Mouse (Mus musculus) stomach, postnatal 0 days (tissue): ENCODE measurements around the gene Il1r1.

Experiments used
- CTCF ChIP-seq: IDR thresholded peaks from 2 replicates; pipeline ENCODE4 v1.5.1; 2016; ENCODE audit warnings: antibody characterized with exemption, low read depth, mild to moderate bottlenecking, moderate library complexity
- EP300 ChIP-seq: optimal IDR thresholded peaks from 2 replicates; pipeline ENCODE3; 2016; ENCODE audit warnings: antibody characterized with exemption

DNA sequence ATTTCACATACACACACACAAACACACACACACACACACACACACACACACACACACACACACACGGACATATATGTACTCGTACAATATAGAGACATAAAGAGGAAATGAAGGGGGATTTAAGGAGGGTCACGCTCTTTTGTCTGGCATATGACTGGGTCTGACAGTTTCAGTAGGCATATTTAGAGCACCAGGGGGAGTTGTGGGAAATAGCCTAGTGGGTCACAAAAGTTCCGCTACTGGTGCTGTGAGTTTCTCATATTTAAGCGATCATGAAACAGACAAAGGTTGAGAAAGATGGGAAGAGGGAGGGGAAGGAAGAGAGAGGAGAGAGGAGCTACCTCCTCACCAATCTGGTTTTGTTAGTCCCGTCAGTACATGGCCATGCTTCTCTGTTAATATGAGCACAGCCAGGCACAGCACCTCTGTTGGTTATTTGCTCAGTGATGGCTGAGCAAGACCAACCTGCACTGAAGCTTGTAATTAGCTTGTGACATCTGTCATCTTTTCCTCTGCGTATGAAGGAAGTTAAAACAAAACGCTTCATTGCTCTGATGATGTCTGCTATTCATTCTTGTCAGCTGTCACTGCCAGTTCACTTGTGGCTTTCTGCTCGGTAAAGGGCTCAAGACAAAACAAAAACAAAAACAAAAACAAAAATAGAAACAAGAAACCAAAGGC, 37.7 kb downstream of the Il1r1 start:
- TF ChIP-seq EP300 (no peak), CTCF (0 out of 2 replicates have a peak, but pooled peaks have one; percentile 9)
